In the genomic region with DNA sequence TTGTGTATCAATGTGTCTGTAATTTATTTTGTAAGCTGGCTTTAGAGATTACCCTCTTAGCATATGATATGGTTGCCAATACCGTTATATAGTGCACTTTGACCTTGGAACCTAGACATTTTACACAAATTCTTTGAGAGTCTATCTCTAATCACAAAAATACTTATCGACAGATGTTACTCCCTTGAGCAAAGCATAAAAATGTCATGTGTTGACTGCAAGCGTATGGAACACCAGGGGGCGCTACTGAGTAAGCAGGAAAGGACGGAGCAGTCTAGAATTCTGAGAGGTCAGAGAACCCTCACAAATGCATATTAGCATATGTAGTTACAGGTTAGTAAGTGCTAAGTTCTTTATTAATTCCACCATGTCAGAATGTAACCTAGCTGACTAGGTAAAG, we compare ENCODE assay signal across 10 mouse cellular contexts. TPM values are rescaled to one million over a fixed set of nuclear protein-coding genes. Genes with fewer than 3 reads are reported as not detected.
DNase-seq lines count a peak whose midpoint lies in the region; ATAC-seq lines count a peak whose summit lies in the region.
"Had no signal": no experiment of that assay in that cellular context is flagged by ENCODE, and none has a peak within 500 bp of the region (broad histone marks: within the 10 kb centered on the region; RNA-seq: fewer than 3 reads in every experiment).

No protein-coding gene starts in this region.

- no peak overlapping the region for H3K4me3 ChIP-seq in kidney, embryonic 16.5 days (ENCODE audit: low read length)
- H3K4me3 ChIP-seq: erythroblast, embryonic 14.5 days; stomach, embryonic 15.5 days had no signal

- no peak overlapping the region for H3K27ac ChIP-seq in kidney, embryonic 16.5 days (ENCODE audit: low read length)
- H3K27ac ChIP-seq: stomach, embryonic 15.5 days had no signal

- no peaks in the 10 kb centered on the region for H3K27me3 ChIP-seq in kidney, embryonic 16.5 days (ENCODE audit: insufficient read depth, low read length)
- H3K27me3 ChIP-seq: stomach, embryonic 15.5 days had no signal

- no peak overlapping the region for H3K4me2 ChIP-seq in kidney, embryonic 16.5 days (replicated peaks; ENCODE audit: low read depth, low read length)
- H3K4me2 ChIP-seq: stomach, embryonic 15.5 days had no signal

- H3K4me1 ChIP-seq in kidney, embryonic 16.5 days (ENCODE audit: insufficient read depth, low read length) = peaks cover 19% of the 10 kb centered on the region

- peaks cover 30% of the 10 kb centered on the region for H3K36me3 ChIP-seq in kidney, embryonic 16.5 days (ENCODE audit: insufficient read depth, low read length)

- peak; percentile 66 for ATAC-seq in frontal cortex, adult (ENCODE audit: low TSS enrichment)
- ATAC-seq in kidney, embryonic 16.5 days (ENCODE audit: low FRiP score, low TSS enrichment) = peak; percentile 49; the same call in 1 of the 2 replicates

- DNase-seq in 3T3-L1 (ENCODE audit: low read depth, low spot score) (peak; percentile 87), MN1 (ENCODE audit: low spot score) (peak; percentile 63), liver (peak; percentile 84)
- peak; percentile 74 for DNase-seq in cerebellum, adult 8-10 months
- peak; percentile 81 for DNase-seq in naive thymus-derived CD4-positive, alpha-beta T cell, adult 2 months (ENCODE audit: low read depth)
- peak; percentile 73 for DNase-seq in thymus, postnatal 0 days (ENCODE audit: low spot score)

- H3K9ac ChIP-seq in kidney, embryonic 16.5 days (replicated peaks; ENCODE audit: low read length) = no peak overlapping the region
- H3K9ac ChIP-seq: stomach, embryonic 15.5 days had no signal

- H3K9me3 ChIP-seq in kidney, embryonic 16.5 days (ENCODE audit: low read length) = no peaks in the 10 kb centered on the region
- H3K9me3 ChIP-seq: stomach, embryonic 15.5 days had no signal

- 5% methylated on average over 5 of the region's 5 CpGs for WGBS in kidney, embryonic 16.5 days

RNA-seq across cellular contexts. Expression of a gene that starts 5.8 kb away (rescaled TPM):
- polyA plus RNA-seq in kidney, embryonic 16.5 days (2015; fragmentation: Nextera tagmentation; extraction: Ambion mirVana) = 1,455 and 1,531 TPM in 2 replicates
- 2,771 and 2,781 TPM in 2 replicates for polyA plus RNA-seq in thymus, postnatal 0 days (2015; fragmentation: Nextera tagmentation; extraction: Ambion mirVana)

RNA-seq across cellular contexts. Expression of a gene that starts 16.5 kb away (rescaled TPM):
- 0.05 TPM in 1 of 2 replicates, not detected in the other for polyA plus RNA-seq in kidney, embryonic 16.5 days (2015; fragmentation: Nextera tagmentation; extraction: Ambion mirVana)
- polyA plus RNA-seq in thymus, postnatal 0 days (2015; fragmentation: Nextera tagmentation; extraction: Ambion mirVana) = not detected in 2 replicates
- polyA plus RNA-seq: erythroblast, embryonic 14.5 days; stomach, embryonic 15.5 days had no signal
